Mouse (Mus musculus) cortical plate, adult 2 months (tissue): Measurements from ENCODE around the gene Ptgfrn. TPM values are rescaled to one million over a fixed set of nuclear protein-coding genes. Genes with fewer than 3 reads are reported as not detected.

ENCODE experiments used
- H3K27ac ChIP-seq: fragments of 200-500 bp; 2 replicates; pipeline ENCODE4 v1.5.1; 2012; ENCODE audit warnings: low read length, control low read depth, inconsistent platforms; ENCODE audit not compliant: insufficient read depth
- H3K4me1 ChIP-seq: fragments of 200-500 bp; 2 replicates; pipeline ENCODE4 v1.6.1; 2011; ENCODE audit warnings: low read length; ENCODE audit not compliant: control insufficient read depth, insufficient read depth
- H3K4me3 ChIP-seq: fragments of 200-500 bp; 2 replicates; pipeline ENCODE4 v1.5.1; 2011; ENCODE audit warnings: mild to moderate bottlenecking, low read length, control low read depth; ENCODE audit not compliant: insufficient read depth
- CTCF ChIP-seq: fragments of 200-500 bp; IDR thresholded peaks from 2 replicates; pipeline ENCODE4 v1.5.1; 2011; ENCODE audit warnings: mild to moderate bottlenecking, control low read depth, low read length; ENCODE audit not compliant: insufficient read depth; ENCODE audit errors: extremely low read depth
- POLR2A ChIP-seq: fragments of 200-500 bp; IDR thresholded peaks from 2 replicates; pipeline ENCODE4 v1.6.1; 2011; ENCODE audit warnings: mild to moderate bottlenecking, low read length, control low read depth; ENCODE audit not compliant: insufficient read depth; ENCODE audit errors: extremely low read depth
- polyA plus RNA-seq: library from polyadenylated mRNA; depleted of rRNA; stranded (reverse); fragments of >200 nt; gene quantifications from 2 replicates; pipeline ENCODE4 v1.2.3, GENCODE M21; 2012

The Ptgfrn gene
- polyA plus RNA-seq, 1 experiment: 12.0 TPM

GRCm38 (mm10) chr3:101106326-101106725 lies 3.8 kb downstream of the Ptgfrn start:
- TF ChIP-seq CTCF (no peak), POLR2A (no peak)
- Histone ChIP-seq H3K27ac (no peak overlapping the region), H3K4me3 (no peak overlapping the region), H3K4me1 (peaks cover 14% of the 10 kb centered on the region)

GRCm38 (mm10) chr3:101105486-101105885 lies 4.6 kb downstream of the Ptgfrn start:
- H3K4me3 ChIP-seq: no peak overlapping the region
- peaks cover 18% of the 10 kb centered on the region for H3K4me1 ChIP-seq
- TF ChIP-seq POLR2A: no peak
- TF ChIP-seq CTCF: no peak
- no peak overlapping the region for H3K27ac ChIP-seq

GRCm38 (mm10) chr3:101104883-101105282 lies 5.2 kb downstream of the Ptgfrn start:
- TF ChIP-seq CTCF (no peak), POLR2A (no peak)
- Histone ChIP-seq H3K4me3 (no peak overlapping the region), H3K27ac (no peak overlapping the region), H3K4me1 (peaks cover 18% of the 10 kb centered on the region)

- Histone ChIP-seq H3K4me3 (no peak overlapping the region), H3K4me1 (peaks cover 18% of the 10 kb centered on the region), H3K27ac (no peak overlapping the region)
- TF ChIP-seq POLR2A: no peak
- TF ChIP-seq CTCF: no peak
Measured at GRCm38 (mm10) chr3:101103770-101104169, 6.3 kb downstream of the Ptgfrn start.

GRCm38 (mm10) chr3:101102106-101102505 lies 8.0 kb downstream of the Ptgfrn start:
- no peak overlapping the region for H3K4me3 ChIP-seq
- H3K27ac ChIP-seq: no peak overlapping the region
- TF ChIP-seq POLR2A: no peak
- no peak for TF ChIP-seq CTCF
- peaks cover 25% of the 10 kb centered on the region for H3K4me1 ChIP-seq

- Histone ChIP-seq H3K4me3 (no peak overlapping the region), H3K4me1 (peaks cover 26% of the 10 kb centered on the region), H3K27ac (no peak overlapping the region)
- TF ChIP-seq POLR2A (no peak), CTCF (no peak)
Measured at GRCm38 (mm10) chr3:101101184-101101583, 8.9 kb downstream of the Ptgfrn start.

GRCm38 (mm10) chr3:101099701-101100357 lies 10.2 kb downstream of the Ptgfrn start:
- no peak for TF ChIP-seq POLR2A
- no peak for TF ChIP-seq CTCF
- peaks cover 24% of the 10 kb centered on the region for H3K4me1 ChIP-seq
- no peak overlapping the region for H3K27ac ChIP-seq
- H3K4me3 ChIP-seq: no peak overlapping the region

- no peak overlapping the region for H3K4me3 ChIP-seq
- TF ChIP-seq CTCF (no peak), POLR2A (no peak)
- H3K4me1 ChIP-seq: peaks cover 20% of the 10 kb centered on the region
- no peak overlapping the region for H3K27ac ChIP-seq
Measured at GRCm38 (mm10) chr3:101098073-101098472, 12.0 kb downstream of the Ptgfrn start.

GRCm38 (mm10) chr3:101097146-101097800 lies 12.8 kb downstream of the Ptgfrn start:
- TF ChIP-seq CTCF (no peak), POLR2A (no peak)
- H3K27ac ChIP-seq: no peak overlapping the region
- peaks cover 18% of the 10 kb centered on the region for H3K4me1 ChIP-seq
- H3K4me3 ChIP-seq: no peak overlapping the region
